Mouse (Mus musculus) macrophage (primary cell): Measurements from ENCODE around the gene Zdhhc12. TPM values are rescaled to one million over a fixed set of nuclear protein-coding genes. Genes with fewer than 3 reads are reported as not detected.
A peak's percentile ranks its signal among the peaks of the same experiment; 100 is the strongest.

Experiments
- H3K27ac ChIP-seq: fragments of 350-480 bp; formaldehyde crosslinking; 2 replicates; pipeline ENCODE4 v1.9.0; 2021
- H3K36me3 ChIP-seq: fragments of 350-480 bp; formaldehyde crosslinking; 2 replicates; pipeline ENCODE4 v1.9.0; 2021; ENCODE audit errors: inconsistent target
- H3K4me3 ChIP-seq: fragments of 350-480 bp; formaldehyde crosslinking; 2 replicates; pipeline ENCODE4 v1.9.0; 2021; ENCODE audit errors: inconsistent target
- H3K79me2 ChIP-seq: fragments of 350-480 bp; formaldehyde crosslinking; 2 replicates; pipeline ENCODE4 v1.9.0; 2021; ENCODE audit errors: inconsistent target
- WGBS: methylation state at CpG from one replicate; pipeline ENCODE4 v1.1.7; 2026; ENCODE audit warnings: inconsistent platforms; ENCODE audit not compliant: missing documents; 5-methylcytosine and 5-hydroxymethylcytosine counted together
- polyA plus RNA-seq: library from polyadenylated mRNA; stranded (reverse); fragments of 250-400 nt; gene quantifications from 3 replicates; pipeline ENCODE4 v1.2.4, GENCODE M21; 2018; ENCODE audit warnings: inconsistent platforms

Zdhhc12 gene
- polyA plus RNA-seq, 1 experiment from 2014 or later: 10.5 TPM

DNA sequence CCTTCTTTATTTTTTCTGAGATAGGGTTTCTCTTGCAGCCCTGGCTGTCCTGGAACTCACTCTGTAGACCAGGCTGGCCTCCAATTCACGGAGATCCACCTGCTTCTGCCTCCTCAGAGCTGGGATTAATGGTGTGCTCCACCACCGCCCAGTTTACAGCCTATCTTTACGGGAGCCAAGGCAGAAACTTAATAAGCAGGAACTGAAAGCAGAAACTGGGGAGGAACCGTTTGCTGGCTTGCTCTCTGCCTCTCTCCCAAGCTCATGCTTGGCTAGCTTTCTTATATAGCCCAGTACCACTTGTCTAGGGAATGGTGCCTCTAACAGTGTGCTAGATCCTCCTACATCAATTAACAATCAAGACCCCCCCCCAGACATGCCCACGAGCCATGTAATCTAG lies 9.3 kb downstream of the Zdhhc12 start:
- H3K36me3 ChIP-seq: no peaks in the 10 kb centered on the region
- H3K4me3 ChIP-seq: no peak overlapping the region
- no peaks in the 10 kb centered on the region for H3K79me2 ChIP-seq
- 9% methylated on average over 5 of the region's 5 CpGs for WGBS
- H3K27ac ChIP-seq: peak overlapping the region; percentile 7; the same call in 1 of the 2 replicates

DNA sequence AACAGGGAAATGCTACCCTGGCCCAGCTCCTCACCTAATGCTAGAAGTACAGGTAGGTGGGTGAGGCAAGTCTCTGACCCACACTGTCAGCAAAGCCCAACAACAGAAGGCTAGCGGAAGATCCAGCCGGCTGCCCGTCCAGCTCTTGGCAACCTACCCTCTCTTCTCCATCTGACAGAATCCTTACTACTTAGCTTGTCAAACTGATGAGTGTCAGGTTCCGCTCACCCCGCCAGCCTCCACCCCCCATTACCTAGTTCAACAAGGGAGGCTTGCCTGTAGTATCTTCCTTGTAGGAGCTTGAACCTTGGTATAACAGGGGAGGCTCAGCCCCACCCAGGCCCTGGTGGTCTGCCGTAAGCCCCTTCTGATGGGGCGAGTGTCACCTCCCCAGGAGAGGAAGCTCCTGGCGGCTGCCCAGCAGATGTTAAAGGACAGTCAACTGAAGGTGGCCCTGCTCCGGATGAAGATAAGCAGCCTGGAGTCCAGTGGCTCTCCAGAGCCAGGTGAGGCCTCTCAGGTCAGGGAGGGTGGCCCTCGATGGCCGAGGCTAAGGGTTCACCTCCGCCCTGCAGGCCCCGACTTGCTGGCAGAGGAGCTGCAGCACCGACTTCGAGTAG lies 13.2 kb downstream of the Zdhhc12 start:
- 97% methylated on average over 15 of the region's 15 CpGs for WGBS
- Histone ChIP-seq H3K4me3 (no peak overlapping the region), H3K27ac (no peak overlapping the region), H3K36me3 (no peaks in the 10 kb centered on the region), H3K79me2 (no peaks in the 10 kb centered on the region)

DNA sequence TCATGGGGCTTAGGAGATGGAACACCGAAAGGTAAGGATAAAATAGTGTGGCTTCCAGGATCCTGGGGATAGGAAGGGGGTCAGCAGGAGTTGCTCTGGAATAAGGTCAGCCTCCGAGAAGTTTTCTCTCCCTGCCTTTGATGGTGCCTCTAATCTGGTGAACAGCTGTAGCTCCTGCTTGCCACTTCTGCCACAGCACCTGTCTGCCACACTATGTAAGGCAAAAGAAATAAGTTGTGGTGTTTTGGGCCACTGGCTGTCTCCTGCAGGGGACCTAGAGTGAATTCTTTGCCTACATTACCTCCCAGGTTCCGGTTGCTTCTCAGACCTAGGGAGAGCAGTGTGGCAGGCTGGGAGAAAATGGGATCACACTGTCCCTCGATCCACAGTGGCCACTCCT lies 14.7 kb downstream of the Zdhhc12 start:
- H3K4me3 ChIP-seq: no peak overlapping the region
- WGBS: 82% methylated on average over 4 of the region's 4 CpGs
- no peaks in the 10 kb centered on the region for H3K79me2 ChIP-seq
- H3K27ac ChIP-seq: no peak overlapping the region
- no peaks in the 10 kb centered on the region for H3K36me3 ChIP-seq

DNA sequence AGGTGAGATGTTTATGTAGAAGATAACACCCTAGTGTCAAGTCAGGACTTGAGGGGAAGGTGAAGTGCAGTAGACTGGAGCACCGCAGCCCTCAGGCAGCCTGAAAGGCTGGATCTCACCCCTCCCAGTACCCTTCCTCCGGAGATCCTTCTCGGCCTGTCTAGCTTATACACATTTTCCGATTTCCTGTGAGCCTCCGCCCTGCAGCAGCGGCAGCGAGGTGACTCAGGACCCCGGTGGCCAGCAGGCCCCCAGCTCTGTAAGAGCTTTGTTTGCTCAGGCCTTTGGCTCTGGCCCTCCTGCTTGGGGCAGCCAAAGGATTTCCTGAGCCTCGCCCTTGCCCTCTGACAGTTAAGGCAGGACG lies 15.1 kb downstream of the Zdhhc12 start:
- Histone ChIP-seq H3K27ac (0 out of 2 replicates have a peak overlapping the region, but pooled peaks have one; percentile 66), H3K4me3 (peak overlapping the region; percentile 54; the same call in 1 of the 2 replicates), H3K79me2 (no peaks in the 10 kb centered on the region), H3K36me3 (no peaks in the 10 kb centered on the region)
- WGBS: 28% methylated on average over 10 of the region's 10 CpGs

GRCm38 (mm10) chr2:30077502-30078348 lies 15.7 kb downstream of the Zdhhc12 start, which contains the start of gene Pkn3:
Gene Pkn3 (plus strand): TSS chr2:30077684.
- Histone ChIP-seq H3K27ac (peak within 1 kb of the TSS; percentile 66), H3K79me2 (no peaks in the 10 kb centered on the region), H3K36me3 (no peaks in the 10 kb centered on the region), H3K4me3 (peak within 1 kb of the TSS; percentile 54)
- 1% methylated on average over 47 of the region's 53 CpGs for WGBS

GRCm38 (mm10) chr2:30076959-30077358 lies 16.5 kb downstream of the Zdhhc12 start:
- Histone ChIP-seq H3K36me3 (no peaks in the 10 kb centered on the region), H3K79me2 (no peaks in the 10 kb centered on the region), H3K4me3 (no peak overlapping the region), H3K27ac (0 out of 2 replicates have a peak overlapping the region, but pooled peaks have one; percentile 13)
- WGBS: 63% methylated on average over 6 of the region's 6 CpGs

- H3K79me2 ChIP-seq: no peaks in the 10 kb centered on the region
- no peak overlapping the region for H3K4me3 ChIP-seq
- no peaks in the 10 kb centered on the region for H3K36me3 ChIP-seq
- no peak overlapping the region for H3K27ac ChIP-seq
- WGBS: 87% methylated on average over 2 of the region's 9 CpGs
Observed at GRCm38 (mm10) chr2:30076439-30076838, 17.0 kb downstream of the Zdhhc12 start.

DNA sequence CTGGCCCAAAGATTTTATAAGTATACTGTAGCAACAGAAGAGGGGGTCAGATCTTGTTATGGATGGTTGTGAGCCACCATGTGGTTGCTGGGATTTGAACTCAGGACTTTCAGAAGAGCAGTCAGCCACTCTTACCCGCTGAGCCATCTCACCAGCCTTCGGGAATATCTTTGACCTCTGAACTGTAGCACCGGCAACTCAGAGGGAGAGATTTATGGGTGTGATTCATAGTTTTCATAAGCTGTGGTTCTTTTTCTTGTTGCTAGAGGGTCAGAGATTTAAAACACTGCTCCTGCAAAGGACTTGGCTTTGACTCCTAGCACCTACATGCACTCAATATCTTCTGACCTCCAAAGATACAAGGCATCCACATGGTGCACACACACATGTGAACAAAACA lies 17.8 kb downstream of the Zdhhc12 start:
- 75% methylated on average over 3 of the region's 3 CpGs for WGBS

GRCm38 (mm10) chr2:30073285-30073684 lies 20.2 kb downstream of the Zdhhc12 start:
- Histone ChIP-seq H3K4me3 (no peak overlapping the region), H3K27ac (no peak overlapping the region), H3K79me2 (peaks cover 10% of the 10 kb centered on the region), H3K36me3 (peaks cover 7% of the 10 kb centered on the region; the same call in 1 of the 2 replicates)
- 94% methylated on average over 3 of the region's 3 CpGs for WGBS

More for the DNA sequence above, 17.8 kb downstream of the Zdhhc12 start:
- Histone ChIP-seq H3K79me2 (no peaks in the 10 kb centered on the region), H3K36me3 (no peaks in the 10 kb centered on the region), H3K4me3 (no peak overlapping the region), H3K27ac (no peak overlapping the region)

- Histone ChIP-seq H3K79me2 (peaks cover 14% of the 10 kb centered on the region), H3K36me3 (peaks cover 7% of the 10 kb centered on the region; the same call in 1 of the 2 replicates), H3K27ac (no peak overlapping the region), H3K4me3 (no peak overlapping the region)
- 94% methylated on average over 7 of the region's 7 CpGs for WGBS
Observed at GRCm38 (mm10) chr2:30072875-30073274, 20.6 kb downstream of the Zdhhc12 start.

DNA sequence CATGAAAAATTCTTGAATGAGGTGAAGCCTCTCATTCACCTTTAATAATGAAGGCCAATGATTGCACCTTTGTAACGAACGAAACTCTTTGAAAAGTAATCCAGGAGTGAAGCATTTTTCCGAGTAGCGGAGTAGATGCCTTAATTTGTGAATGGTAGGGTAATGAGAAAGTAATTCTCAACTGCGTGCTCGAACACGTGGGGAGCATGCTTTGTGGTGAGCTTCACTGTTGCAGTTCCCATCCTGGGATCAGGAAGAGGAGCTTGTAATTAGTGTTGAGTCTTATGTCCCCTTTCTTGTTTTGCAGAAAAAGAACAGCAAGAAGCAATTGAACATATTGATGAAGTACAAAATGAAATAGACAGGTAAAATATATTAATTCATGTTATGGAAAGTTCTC lies 25.5 kb downstream of the Zdhhc12 start:
- 12% methylated on average over 7 of the region's 7 CpGs for WGBS
- H3K27ac ChIP-seq: no peak overlapping the region
- H3K36me3 ChIP-seq: peaks cover 7% of the 10 kb centered on the region; the same call in 1 of the 2 replicates
- peak overlapping the region; percentile 61 for H3K4me3 ChIP-seq
- H3K79me2 ChIP-seq: peaks cover 41% of the 10 kb centered on the region

DNA sequence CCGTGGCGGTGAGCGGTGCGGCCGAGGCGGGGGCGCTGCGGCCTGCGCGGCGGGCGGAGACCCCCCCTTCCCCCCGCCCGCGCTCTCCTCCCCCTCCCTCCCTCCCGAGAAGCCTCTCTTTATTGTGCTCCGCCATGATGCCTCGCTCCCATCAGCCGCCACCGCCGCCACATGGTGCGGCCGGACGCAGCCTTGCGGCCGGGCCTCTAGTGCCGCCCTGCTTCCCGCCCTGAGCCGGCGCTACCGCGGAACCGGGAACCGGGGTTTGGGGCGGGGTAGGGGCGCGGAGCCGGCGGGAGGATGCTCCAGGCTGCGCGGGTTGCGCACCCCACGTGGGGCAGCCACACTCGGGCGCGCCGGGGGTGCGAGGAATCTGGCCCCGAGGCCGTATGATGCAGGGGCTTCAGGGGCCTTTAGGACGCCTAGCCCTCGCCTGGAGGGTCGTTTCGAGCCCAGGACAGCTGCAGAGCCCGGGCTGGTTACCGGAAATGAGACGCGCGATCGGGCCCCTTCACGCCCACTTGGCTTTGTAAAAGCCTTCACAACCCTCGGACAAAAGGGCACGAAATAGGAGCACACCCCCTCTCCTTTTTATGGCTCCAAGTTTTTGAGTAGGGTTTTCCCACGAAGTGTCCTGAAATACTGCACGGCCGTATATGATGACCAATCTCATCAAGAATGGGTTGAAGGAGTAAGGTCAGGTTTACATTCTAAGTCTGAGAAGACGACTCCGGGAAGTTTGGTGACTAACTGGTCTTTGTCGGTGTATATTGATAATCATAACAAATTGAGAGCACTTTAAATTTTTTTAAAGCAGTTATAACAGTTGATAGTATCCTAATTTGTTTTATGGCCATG lies 26.2 kb downstream of the Zdhhc12 start:
- Histone ChIP-seq H3K27ac (peak overlapping the region; percentile 17; the same call in 1 of the 2 replicates), H3K4me3 (peak overlapping the region; percentile 61), H3K79me2 (peaks cover 41% of the 10 kb centered on the region), H3K36me3 (peaks cover 7% of the 10 kb centered on the region; the same call in 1 of the 2 replicates)
- WGBS: under 1% methylated on average over 43 of the region's 69 CpGs

GRCm38 (mm10) chr2:30066046-30066901 lies 27.2 kb downstream of the Zdhhc12 start:
- Histone ChIP-seq H3K36me3 (peaks cover 7% of the 10 kb centered on the region; the same call in 1 of the 2 replicates), H3K27ac (peak overlapping the region; percentile 77), H3K79me2 (peaks cover 41% of the 10 kb centered on the region), H3K4me3 (peak overlapping the region; percentile 39)
- WGBS: 0% methylated on average over 71 of the region's 101 CpGs
